Mouse (Mus musculus) limb, embryonic 10.5 days (tissue): Measurements from ENCODE around the gene 4930435E12Rik. TPM values are rescaled to one million over a fixed set of nuclear protein-coding genes. Genes with fewer than 3 reads are reported as not detected.

Experiments
- DNase-seq: peaks from one replicate; pipeline ENCODE4 v3.0.0-alpha.2; 2017; ENCODE audit warnings: low spot score
- H3K27ac ChIP-seq: fragments of 300-500 bp; sonication (generic); 2 replicates; pipeline ENCODE4 v1.5.1; 2016; ENCODE audit warnings: mild to moderate bottlenecking
- H3K27me3 ChIP-seq: fragments of 300-500 bp; sonication (generic); 2 replicates; pipeline ENCODE4 v1.6.1; 2016; ENCODE audit warnings: low read depth, mild to moderate bottlenecking; ENCODE audit not compliant: poor library complexity, severe bottlenecking
- H3K36me3 ChIP-seq: fragments of 300-500 bp; sonication (generic); 2 replicates; pipeline ENCODE4 v1.6.1; 2016; ENCODE audit warnings: mild to moderate bottlenecking, moderate library complexity
- H3K4me1 ChIP-seq: fragments of 300-500 bp; sonication (generic); 2 replicates; pipeline ENCODE4 v1.6.1; 2016
- H3K4me3 ChIP-seq: fragments of 300-500 bp; sonication (generic); 2 replicates; pipeline ENCODE4 v1.5.1; 2016; ENCODE audit warnings: mild to moderate bottlenecking, moderate library complexity
- H3K9me3 ChIP-seq: fragments of 300-500 bp; sonication (generic); replicated peaks from 2 replicates; pipeline ENCODE4 v1.6.1; 2016; ENCODE audit warnings: mild to moderate bottlenecking
- WGBS: fragments of 180-500 bp; shearing (Covaris S2); methylation state at CpG from one replicate; pipeline ENCODE4 v1.1.7; 2016; 5-methylcytosine and 5-hydroxymethylcytosine counted together
- polyA plus RNA-seq: library from polyadenylated mRNA; unstranded; fragments of >200 nt; fragmentation: Nextera tagmentation; extraction: Ambion mirVana; gene quantifications from 2 replicates; pipeline ENCODE4 v1.2.1, GENCODE M21; 2016

The 4930435E12Rik gene
- polyA plus RNA-seq, 1 experiment from 2014 or later: not detected

- peaks cover 7% of the 10 kb centered on the region for H3K4me1 ChIP-seq
- no peaks in the 10 kb centered on the region for H3K27me3 ChIP-seq
- H3K27ac ChIP-seq: no peak overlapping the region
- DNase-seq: no peak
- peaks cover 30% of the 10 kb centered on the region for H3K36me3 ChIP-seq
- 82% methylated on average over 4 of the region's 4 CpGs for WGBS
- no peak overlapping the region for H3K4me3 ChIP-seq
- no peaks in the 10 kb centered on the region for H3K9me3 ChIP-seq
Measured at GRCm38 (mm10) chr16:38763508-38763907, 65.0 kb downstream of the 4930435E12Rik start.

DNA sequence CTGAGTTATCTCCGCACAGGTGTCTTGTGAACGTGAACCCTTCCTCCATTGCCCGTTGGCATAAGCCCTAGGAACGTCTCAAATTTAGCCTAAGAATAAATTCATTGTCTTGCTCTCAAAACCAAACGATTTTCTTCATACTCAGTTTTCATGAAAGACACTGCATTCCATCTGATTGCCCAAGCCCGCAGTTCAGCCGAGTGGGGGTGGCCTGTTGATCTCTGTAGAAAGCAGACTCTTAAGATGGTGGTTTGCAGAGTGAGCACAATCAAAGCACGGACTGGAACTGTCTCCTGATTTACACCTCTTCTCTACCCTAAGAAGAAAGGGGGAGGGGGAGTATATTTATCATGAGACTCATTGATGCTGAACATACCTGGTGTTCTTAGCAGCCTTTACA is 66.1 kb downstream of the 4930435E12Rik start:
- no peak for DNase-seq
- WGBS: 89% methylated on average over 8 of the region's 8 CpGs
- H3K27ac ChIP-seq: no peak overlapping the region
- peaks cover 31% of the 10 kb centered on the region for H3K36me3 ChIP-seq
- H3K27me3 ChIP-seq: no peaks in the 10 kb centered on the region
- peaks cover 15% of the 10 kb centered on the region for H3K4me1 ChIP-seq
- H3K4me3 ChIP-seq: no peak overlapping the region
- H3K9me3 ChIP-seq: no peaks in the 10 kb centered on the region

Other genes starting within 250 kb of the 4930435E12Rik start
- gene Arhgap31, start 115.5 kb downstream of the 4930435E12Rik start, polyA plus RNA-seq: 6.3 and 6.7 TPM in 2 replicates
- gene B4galt4, start 86.5 kb downstream of the 4930435E12Rik start, polyA plus RNA-seq: 19.2 and 23.0 TPM in 2 replicates
- gene Upk1b, start 28.4 kb downstream of the 4930435E12Rik start, polyA plus RNA-seq: 1.8 and 3.4 TPM in 2 replicates
- gene Igsf11, start 63.9 kb upstream of the 4930435E12Rik start, polyA plus RNA-seq: 0.15 and 0.56 TPM in 2 replicates